Mouse (Mus musculus) urinary bladder, postnatal 14 days (tissue): ENCODE data around the gene Fmnl3.
A peak's percentile ranks its signal among the peaks of the same experiment; 100 is the strongest.
"Not testable (repeated sequence)": the region's sequence is repeated elsewhere in the genome, so short reads cannot be mapped to it uniquely, and the experiment has no call there.

Experiments used
- DNase-seq: peaks from one replicate; pipeline ENCODE4 v3.0.0; 2021; ENCODE audit warnings: low spot score

The Fmnl3 gene

GRCm38 (mm10) chr15:99387976-99388375 is 17.7 kb upstream of the Fmnl3 start:
- DNase-seq = no peak

GRCm38 (mm10) chr15:99386796-99387195 is 16.5 kb upstream of the Fmnl3 start:
- DNase-seq = no peak

GRCm38 (mm10) chr15:99386110-99386509 is 15.8 kb upstream of the Fmnl3 start:
- DNase-seq = not testable (repeated sequence)

- DNase-seq = no peak
These were observed 13.8 kb upstream of the Fmnl3 start for GRCm38 (mm10) chr15:99384071-99384470.

- no peak for DNase-seq
These were observed 12.6 kb upstream of the Fmnl3 start for GRCm38 (mm10) chr15:99382893-99383292.

GRCm38 (mm10) chr15:99376240-99376639 is 6.0 kb upstream of the Fmnl3 start:
- no peak for DNase-seq

- no peak for DNase-seq
These were observed 5.3 kb upstream of the Fmnl3 start for GRCm38 (mm10) chr15:99375581-99375980.

- no peak for DNase-seq
These were observed 4.8 kb upstream of the Fmnl3 start for GRCm38 (mm10) chr15:99375036-99375435.

GRCm38 (mm10) chr15:99372761-99373160 is 2.5 kb upstream of the Fmnl3 start:
- DNase-seq = no peak

- no peak for DNase-seq
These were observed 1.5 kb upstream of the Fmnl3 start for GRCm38 (mm10) chr15:99371526-99372340.

GRCm38 (mm10) chr15:99369391-99370171 is 701 bp downstream of the Fmnl3 start:
- DNase-seq = peak; percentile 30

- DNase-seq = no peak
These were observed 1.6 kb downstream of the Fmnl3 start for GRCm38 (mm10) chr15:99368583-99369266.

GRCm38 (mm10) chr15:99364921-99365320 is 5.4 kb downstream of the Fmnl3 start:
- DNase-seq = no peak

- no peak for DNase-seq
These were observed 6.2 kb downstream of the Fmnl3 start for GRCm38 (mm10) chr15:99364022-99364530.

- no peak for DNase-seq
These were observed 11.3 kb downstream of the Fmnl3 start for GRCm38 (mm10) chr15:99358952-99359351.

GRCm38 (mm10) chr15:99356462-99356861 is 13.8 kb downstream of the Fmnl3 start:
- DNase-seq = peak; percentile 42

GRCm38 (mm10) chr15:99355660-99356059 is 14.6 kb downstream of the Fmnl3 start:
- no peak for DNase-seq

- no peak for DNase-seq
These were observed 18.0 kb downstream of the Fmnl3 start for GRCm38 (mm10) chr15:99352306-99352705.

GRCm38 (mm10) chr15:99351610-99352009 is 18.7 kb downstream of the Fmnl3 start:
- DNase-seq = no peak

- DNase-seq = no peak
These were observed 25.3 kb downstream of the Fmnl3 start for GRCm38 (mm10) chr15:99344961-99345360.

GRCm38 (mm10) chr15:99344148-99344870 is 26.0 kb downstream of the Fmnl3 start:
- DNase-seq = no peak
